Mouse (Mus musculus) hematopoietic stem cell, adult 5-6 weeks (primary cell): ENCODE measurements around the gene Iqsec3. TPM values are rescaled to one million over a fixed set of nuclear protein-coding genes. Genes with fewer than 3 reads are reported as not detected.

Experiments used
- ATAC-seq, 2 experiments: fragments of 125-278 bp in 1 of 2; replicated peaks in 1 of 2; 2 replicates each; pipeline ENCODE4 v1.8.0; 2016 to 2017; ENCODE audit warnings: inconsistent platforms in 2 of 2, mild to moderate bottlenecking in 2 of 2, moderate number of reproducible peaks in 2 of 2, low read depth in 1 of 2, moderate TSS enrichment in 1 of 2; ENCODE audit not compliant: low FRiP score in 2 of 2, poor library complexity in 2 of 2, severe bottlenecking in 2 of 2, insufficient read depth in 1 of 2, low TSS enrichment in 1 of 2
- total RNA-seq: library from RNA; stranded (forward); fragments of 172-1452, 232-1000 nt; gene quantifications from 2 replicates; pipeline ENCODE4 v1.2.3, GENCODE M21; 2017

The Iqsec3 gene
- total RNA-seq, 1 experiment from 2014 or later = not detected

DNA sequence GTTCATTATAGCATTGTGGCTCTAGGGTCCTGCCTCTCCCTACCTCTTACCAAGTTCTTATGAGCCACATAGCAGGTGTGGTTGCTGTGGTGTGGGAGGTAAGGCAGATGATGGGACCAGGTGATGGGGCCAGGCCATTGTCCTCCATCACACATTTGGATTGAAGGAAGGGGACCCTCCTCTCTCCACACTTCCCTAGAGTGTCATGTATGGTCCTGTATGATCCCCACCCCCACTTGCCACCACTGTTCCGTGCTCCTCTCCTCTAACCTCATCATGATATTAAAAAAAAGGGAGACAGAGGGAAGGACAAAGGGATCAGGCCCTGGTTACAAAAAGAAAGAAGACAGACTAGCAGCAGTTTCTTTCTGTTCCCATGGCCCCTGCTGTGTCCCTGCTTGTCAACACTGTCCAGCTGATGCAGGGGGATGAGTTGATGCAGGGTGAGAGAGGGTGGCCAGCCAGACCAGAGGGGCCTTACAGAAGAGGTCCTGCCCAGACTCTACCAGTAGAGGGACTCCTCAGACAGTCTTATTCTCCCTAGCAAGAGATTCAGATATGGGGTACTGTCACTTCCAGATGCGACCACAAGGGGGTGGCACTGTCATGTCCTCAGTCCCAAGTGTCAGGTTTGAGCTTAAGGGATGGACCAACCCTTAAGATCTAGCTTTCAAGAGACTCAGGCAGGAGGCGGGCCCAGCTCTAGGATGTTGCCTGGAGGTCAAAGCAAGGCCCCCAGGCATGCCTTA, 135.5 kb downstream of the Iqsec3 start:
- peak; percentile 71 to 75 for ATAC-seq

DNA sequence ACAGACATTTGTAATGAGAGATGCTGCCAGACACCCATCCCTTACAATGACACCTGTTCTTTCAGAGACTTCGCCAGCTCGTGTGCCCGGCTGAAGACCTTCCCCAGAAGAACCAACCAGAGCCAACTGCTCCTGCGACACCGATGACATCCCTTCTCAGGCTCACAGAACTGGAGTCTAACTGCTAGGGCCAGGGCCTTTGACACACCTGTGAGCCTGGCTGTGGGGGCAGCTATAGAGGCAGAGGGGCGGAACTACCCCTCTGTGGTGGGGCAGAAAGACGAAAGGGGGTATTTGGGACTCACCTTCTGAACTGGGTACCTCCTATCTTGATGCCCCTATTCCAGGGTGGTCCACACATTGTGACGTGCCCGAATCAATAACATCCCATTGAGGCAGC, 136.2 kb downstream of the Iqsec3 start:
- ATAC-seq = no peak

GRCm38 (mm10) chr6:121336558-121336957, 136.9 kb downstream of the Iqsec3 start:
- peak; percentile 23 to 37; a peak in 3 of 4 replicates for ATAC-seq

- ATAC-seq = no peak
Observed at GRCm38 (mm10) chr6:121335841-121336240, 137.6 kb downstream of the Iqsec3 start.

DNA sequence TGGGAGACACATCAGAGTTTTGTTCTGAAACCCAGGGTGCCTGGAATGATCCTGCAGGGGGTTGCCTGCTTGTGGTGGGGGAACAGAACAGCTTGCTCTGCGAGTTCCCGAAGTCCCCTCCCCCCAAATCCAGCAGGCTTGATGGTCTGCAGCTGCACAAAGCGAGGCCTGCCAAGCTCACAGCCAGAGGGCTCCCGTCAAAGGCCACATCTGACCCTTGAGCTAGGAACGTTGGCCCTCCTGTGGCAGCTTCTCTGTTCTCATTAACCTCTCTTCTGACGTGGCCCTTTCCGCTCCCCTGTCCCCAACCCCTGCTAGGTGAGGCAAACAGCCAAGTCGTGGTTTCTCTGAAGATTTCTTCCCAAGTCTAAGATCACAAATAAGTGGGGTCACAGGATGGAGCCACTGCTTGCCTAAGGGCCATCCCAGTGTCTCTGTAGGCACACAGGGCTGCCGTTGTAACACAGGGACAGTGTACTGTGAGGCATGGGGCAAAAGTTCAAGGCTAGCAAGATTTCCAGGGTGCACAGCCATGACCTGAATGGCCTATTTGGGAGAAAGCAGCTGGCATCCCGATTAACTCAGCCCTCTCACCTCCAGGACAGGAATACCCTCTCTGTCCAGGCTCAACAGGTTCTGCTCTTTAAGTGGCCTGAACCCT, 143.5 kb downstream of the Iqsec3 start:
- peak; percentile 46 to 70; a peak in 3 of 4 replicates for ATAC-seq

DNA sequence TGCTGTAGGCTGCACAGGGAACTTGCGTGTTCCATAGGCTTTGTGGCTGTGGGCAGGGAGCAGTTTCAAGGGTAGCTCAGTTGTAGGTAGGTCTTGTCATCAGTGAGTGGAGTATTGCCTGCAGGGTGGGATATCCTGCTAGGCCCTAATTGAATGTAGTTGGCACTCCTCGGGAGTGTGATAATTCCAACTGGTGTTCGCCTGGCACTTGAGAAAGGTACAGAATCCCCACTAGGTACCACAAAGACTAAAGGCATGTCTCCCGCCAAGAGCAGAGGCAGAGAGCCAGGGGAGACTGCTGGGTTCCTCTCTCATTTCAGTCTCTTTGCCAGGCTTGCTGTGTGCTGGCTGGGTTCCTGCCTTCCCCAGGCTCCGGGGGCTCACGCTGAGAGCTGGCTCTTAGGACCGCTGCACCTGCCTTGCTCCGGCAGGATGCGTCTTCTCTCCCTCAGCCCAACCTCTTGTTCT, 145.0 kb downstream of the Iqsec3 start:
- ATAC-seq = no peak

GRCm38 (mm10) chr6:121326486-121327069, 146.9 kb downstream of the Iqsec3 start:
- ATAC-seq = peak in 1 of 2 experiments; percentile 33; a peak in 2 of 4 replicates

DNA sequence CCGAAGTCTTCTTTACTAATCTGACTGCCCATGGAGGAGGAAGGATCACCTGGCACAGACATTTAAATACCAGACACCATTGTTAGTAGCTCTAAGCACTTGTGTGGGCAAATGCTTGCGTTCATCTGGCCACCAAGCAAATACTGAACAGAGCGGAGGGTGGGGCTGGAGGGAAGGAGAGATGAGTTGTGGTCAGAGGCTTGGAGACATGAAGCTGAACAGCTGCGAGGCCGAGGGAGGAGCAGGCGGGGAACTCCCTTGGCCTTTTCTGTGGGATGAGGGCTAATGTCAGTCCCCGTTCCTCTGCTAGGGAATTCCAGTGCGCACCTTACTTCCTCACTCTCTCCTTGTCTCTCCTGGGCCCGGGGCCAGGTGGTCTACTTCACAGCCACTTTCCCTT, 147.7 kb downstream of the Iqsec3 start:
- no peak for ATAC-seq

- no peak for ATAC-seq
Observed at GRCm38 (mm10) chr6:121325298-121325697, 148.2 kb downstream of the Iqsec3 start.

Other genes with a start within 250 kb of the Iqsec3 start
- 11.8 and 12.8 TPM in 2 replicates for gene Usp18, start 227.8 kb downstream of the Iqsec3 start, total RNA-seq
- 1.5 and 2.6 TPM in 2 replicates for gene Slc6a13, start 173.5 kb downstream of the Iqsec3 start, total RNA-seq
- not detected in 2 replicates for gene Slc6a12, start 130.6 kb downstream of the Iqsec3 start, total RNA-seq
- not detected in 2 replicates for gene A2m, start 161.7 kb upstream of the Iqsec3 start, total RNA-seq